In the genomic region with DNA sequence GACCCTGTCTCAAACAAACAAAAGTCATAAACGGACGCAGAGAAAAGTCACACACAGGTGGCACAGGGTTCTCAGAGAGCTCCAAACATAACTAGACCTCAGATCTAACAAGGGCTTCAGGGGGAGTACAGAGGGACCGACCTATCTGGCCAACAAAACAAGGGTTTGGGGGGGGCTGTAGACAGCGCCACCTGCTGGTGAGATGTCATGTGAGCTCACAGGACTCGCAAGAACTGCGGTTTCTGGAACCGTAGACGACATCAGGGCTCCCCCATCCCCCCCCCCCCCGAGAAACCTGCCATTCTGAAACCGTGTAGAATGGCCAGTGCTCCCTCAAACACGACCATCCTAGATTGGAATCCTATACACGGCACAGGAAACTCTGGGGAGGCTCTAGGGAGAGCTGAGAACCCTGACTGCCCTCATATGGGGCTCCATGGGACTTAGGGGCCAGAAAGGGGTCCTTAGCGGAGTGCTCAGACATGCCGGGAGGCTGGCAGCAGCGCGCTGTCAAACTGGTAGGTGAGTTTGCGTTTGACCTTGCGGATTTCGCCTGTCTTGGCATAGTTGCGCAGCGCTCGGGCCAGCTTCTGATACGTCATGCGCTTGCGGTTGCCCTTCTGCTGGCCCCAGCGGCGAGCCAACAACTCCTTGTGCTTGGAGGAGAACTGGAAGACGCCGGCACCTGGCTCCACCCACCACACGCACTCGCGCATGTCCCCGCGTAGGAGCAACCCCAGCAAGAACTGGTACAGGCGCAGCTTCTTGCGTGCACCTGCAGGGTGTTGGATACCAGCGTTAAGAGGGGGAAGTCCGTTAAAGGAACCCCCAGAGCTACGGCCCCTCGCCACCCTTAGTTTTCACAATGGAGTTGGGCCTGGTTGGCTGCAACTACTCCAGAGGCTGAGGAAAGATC, we compare ENCODE assay signal across 8 mouse cellular contexts. TPM values are rescaled to one million over a fixed set of nuclear protein-coding genes. Genes with fewer than 3 reads are reported as not detected.
A peak's percentile ranks its signal among the peaks of the same experiment; 100 is the strongest.
DNase-seq lines count a peak whose midpoint lies in the region; ATAC-seq and TF ChIP-seq lines count a peak whose summit lies in the region.

No protein-coding gene starts in this region.

- dilution Hi-C loops in CH12.LX (cut with MboI; ENCODE audit: extremely low pct_ligation_motif_present, extremely low pct_unique_long_range_greater_than_20kb, low sequenced_read_pairs), result no loop called here

- peaks cover 29 to 55% of the 10 kb centered on the region in 2 experiments for H3K4me1 ChIP-seq in CH12.LX (ENCODE audit: control insufficient read depth in 1 of 2, insufficient read depth in 2 of 2)
- peaks cover 15% of the 10 kb centered on the region for H3K4me1 ChIP-seq in heart, embryonic 16.5 days (ENCODE audit: control insufficient read depth, insufficient read depth, low read length)
- H3K4me1 ChIP-seq in liver, embryonic 12.5 days, result peaks cover 20% of the 10 kb centered on the region

- peak overlapping the region; percentile 65 to 77 (median 72) for H3K4me3 ChIP-seq in CH12.LX (replicated peaks in 1 of 3; ENCODE audit: low read depth in 2 of 3, low read length in 2 of 3, poor library complexity in 1 of 3)
- peak overlapping the region; percentile 39 for H3K4me3 ChIP-seq in heart, embryonic 16.5 days (ENCODE audit: low read length)
- peak overlapping the region; percentile 56 for H3K4me3 ChIP-seq in liver, embryonic 12.5 days
- H3K4me3 ChIP-seq in myocyte, result no peak overlapping the region

- H3K9ac ChIP-seq in CH12.LX (ENCODE audit: insufficient read depth, low read depth), result peak overlapping the region; percentile 59
- H3K9ac ChIP-seq in heart, embryonic 16.5 days (ENCODE audit: low read length), result peak overlapping the region; percentile 75
- peak overlapping the region; percentile 58 for H3K9ac ChIP-seq in liver, embryonic 12.5 days

- in situ Hi-C loops in CH12.LX (cut with MboI; ENCODE audit: low pct_ligation_motif_present, low pct_unique_long_range_greater_than_20kb, low sequenced_read_pairs), result no loop called here

- H3ac ChIP-seq in myocyte (ENCODE audit: control insufficient read depth, insufficient read length), result no peak overlapping the region

- no peak for TF ChIP-seq RAD21 in CH12.LX (IDR thresholded peaks at IDR 0.05; ENCODE audit: low read depth, low read length)

- 6% methylated on average over 40 of the region's 40 CpGs for WGBS in heart, embryonic 16.5 days
- WGBS in liver, embryonic 12.5 days (ENCODE audit: insufficient replicate concordance), result 5% methylated on average over 40 of the region's 40 CpGs

- H3K9me3 ChIP-seq in CH12.LX (replicated peaks; ENCODE audit: low read length), result no peaks in the 10 kb centered on the region
- H3K9me3 ChIP-seq in heart, embryonic 16.5 days (replicated peaks; ENCODE audit: control insufficient read depth, low read length), result no peaks in the 10 kb centered on the region
- no peaks in the 10 kb centered on the region for H3K9me3 ChIP-seq in liver, embryonic 12.5 days (replicated peaks)

- peak; percentile 26; the same call in 1 of the 2 replicates for ATAC-seq in heart, embryonic 16.5 days (replicated peaks; ENCODE audit: extremely low read depth, insufficient read depth, low FRiP score)
- peak; percentile 63; the same call in 1 of the 2 replicates for ATAC-seq in liver, embryonic 12.5 days

- H3K4me2 ChIP-seq in CH12.LX (ENCODE audit: insufficient read depth, low read depth, poor library complexity, severe bottlenecking) (peak overlapping the region; percentile 59), myocyte (ENCODE audit: low read depth) (peak overlapping the region; percentile 46)
- peak overlapping the region; percentile 82 for H3K4me2 ChIP-seq in heart, embryonic 16.5 days (ENCODE audit: low read depth, low read length)
- H3K4me2 ChIP-seq in liver, embryonic 12.5 days, result peak overlapping the region; percentile 86

- peak; percentile 46 to 66 for TF ChIP-seq CTCF in CH12.LX (conservative IDR thresholded peaks at IDR 0.05 in 1 of 2, IDR thresholded peaks at IDR 0.05 in 1 of 2; ENCODE audit: low read depth in 2 of 2, low read length in 2 of 2)

- H3K79me2 ChIP-seq in CH12.LX (replicated peaks; ENCODE audit: control insufficient read depth, extremely low read depth, insufficient read depth, poor library complexity, severe bottlenecking) (peaks cover 10% of the 10 kb centered on the region), myocyte (ENCODE audit: control insufficient read depth, insufficient read depth) (no peaks in the 10 kb centered on the region)

- TF ChIP-seq POLR2A in CH12.LX (IDR thresholded peaks at IDR 0.05; ENCODE audit: low read depth, low read length) (peak; percentile 29), myocyte (IDR thresholded peaks at IDR 0.05; ENCODE audit: insufficient read length, low read depth) (no peak)

- H3K36me3 ChIP-seq in CH12.LX (replicated peaks in 1 of 2; ENCODE audit: control insufficient read depth in 1 of 2, insufficient read depth in 1 of 2, low read length in 1 of 2) (peaks cover 16 to 42% of the 10 kb centered on the region in 2 experiments), myocyte (ENCODE audit: control insufficient read depth, insufficient read depth) (no peaks in the 10 kb centered on the region)
- no peaks in the 10 kb centered on the region for H3K36me3 ChIP-seq in heart, embryonic 16.5 days (ENCODE audit: control insufficient read depth, insufficient read depth)
- peaks cover 9% of the 10 kb centered on the region for H3K36me3 ChIP-seq in liver, embryonic 12.5 days
- H3K36me3 ChIP-seq in splenic B cell, adult 2 months (ENCODE audit: control insufficient read depth, insufficient read depth, low read length, poor library complexity, severe bottlenecking), result peaks cover 21% of the 10 kb centered on the region

- H3K27ac ChIP-seq in CH12.LX (ENCODE audit: insufficient read depth, low read depth), result peak overlapping the region; percentile 77
- 0 out of 2 replicates have a peak overlapping the region, but pooled peaks have one; percentile 20 for H3K27ac ChIP-seq in heart, embryonic 16.5 days (ENCODE audit: low read length)
- H3K27ac ChIP-seq in liver, embryonic 12.5 days, result no peak overlapping the region

- H3K27me3 ChIP-seq in CH12.LX (replicated peaks) (no peaks in the 10 kb centered on the region), myocyte (ENCODE audit: control insufficient read depth, insufficient read depth, insufficient read length) (no peaks in the 10 kb centered on the region)
- peaks cover 18% of the 10 kb centered on the region for H3K27me3 ChIP-seq in heart, embryonic 16.5 days (ENCODE audit: control insufficient read depth, insufficient read depth, low read length)
- peaks cover 63% of the 10 kb centered on the region for H3K27me3 ChIP-seq in liver, embryonic 12.5 days (replicated peaks)
- H3K27me3 ChIP-seq in splenic B cell, adult 2 months (ENCODE audit: control insufficient read depth, insufficient read depth, low read length, poor library complexity, severe bottlenecking), result no peaks in the 10 kb centered on the region

- DNase-seq in CH12.LX (ENCODE audit: extremely low read depth), result peak; percentile 78
- peak; percentile 51 for DNase-seq in c-Kit-negative CD71-positive TER-119-positive erythroid progenitor cells, embryonic 14.5 days (ENCODE audit: low read depth, low spot score)
- peak; percentile 69 for DNase-seq in fibroblast of lung, adult 2 months (ENCODE audit: low read depth)
- peak; percentile 82 to 93 for DNase-seq in kidney, postnatal 25 days
- DNase-seq in splenic B cell, adult 2 months (ENCODE audit: low read depth, low spot score), result peak; percentile 93

- no peak for TF ChIP-seq EP300 in CH12.LX (IDR thresholded peaks at IDR 0.05; ENCODE audit: low read length)

TF ChIP-seq in CH12.LX, 34 proteins besides CTCF, POLR2A, EP300 and RAD21 (continues in another document):
- TF ChIP-seq HCFC1 (IDR thresholded peaks at IDR 0.05; ENCODE audit: low read depth, low read length), result no peak
- peak; percentile 60; the same call in 1 of the 2 replicates for TF ChIP-seq ZMIZ1 (IDR thresholded peaks at IDR 0.05; ENCODE audit: low read depth, low read length)

TF ChIP-seq in myocyte, 11 proteins besides CTCF, POLR2A, EP300 and RAD21 (continues in another document):
- TF ChIP-seq CEBPB (IDR thresholded peaks at IDR 0.05; ENCODE audit: insufficient read depth, poor library complexity, severe bottlenecking), result no peak
- no peak for TF ChIP-seq MAX (IDR thresholded peaks at IDR 0.05; ENCODE audit: low read depth)

RNA-seq across cellular contexts. Expression of a gene that starts 3.3 kb away (rescaled TPM):
- total RNA-seq in CH12.LX (2012; rRNA removed) (3.0 and 5.0 TPM in 2 replicates), CH12.LX (2014; rRNA removed) (2.0 TPM in 2 replicates)
- polyA plus RNA-seq in CH12.LX (2012; ENCODE audit: insufficient read length, low read depth) (8.3 and 8.6 TPM in 2 replicates), myocyte (2012; fragmentation: generic; extraction: Trizol) (4.7 TPM)
- 4.5 and 4.6 TPM in 2 replicates for polyA plus RNA-seq in heart, embryonic 16.5 days (2015; fragmentation: Nextera tagmentation; extraction: Ambion mirVana)
- polyA plus RNA-seq in liver, embryonic 12.5 days (2016; fragmentation: Nextera tagmentation; extraction: Ambion mirVana), result not detected in 2 replicates

RNA-seq across cellular contexts. Expression of a gene that starts 4.1 kb away (rescaled TPM):
- total RNA-seq in CH12.LX (2012; rRNA removed) (135 and 200 TPM in 2 replicates), CH12.LX (2014; rRNA removed) (162 and 194 TPM in 2 replicates)
- polyA plus RNA-seq in CH12.LX (2012; ENCODE audit: insufficient read length, low read depth) (279 and 336 TPM in 2 replicates), myocyte (2012; fragmentation: generic; extraction: Trizol) (0.05 TPM)
- polyA plus RNA-seq in heart, embryonic 16.5 days (2015; fragmentation: Nextera tagmentation; extraction: Ambion mirVana), result 4.0 and 5.9 TPM in 2 replicates
- 0.08 TPM in 1 of 2 replicates, not detected in the other for polyA plus RNA-seq in liver, embryonic 12.5 days (2016; fragmentation: Nextera tagmentation; extraction: Ambion mirVana)

RNA-seq across cellular contexts. Expression of a gene that starts 20.9 kb away (rescaled TPM):
- total RNA-seq in CH12.LX (2012; rRNA removed), result 103 and 131 TPM in 2 replicates
- total RNA-seq in CH12.LX (2014; rRNA removed), result 44.2 and 49.3 TPM in 2 replicates
- polyA plus RNA-seq in CH12.LX (2012; ENCODE audit: insufficient read length, low read depth), result 61.4 and 67.6 TPM in 2 replicates
- 61.1 and 70.5 TPM in 2 replicates for polyA plus RNA-seq in heart, embryonic 16.5 days (2015; fragmentation: Nextera tagmentation; extraction: Ambion mirVana)
- polyA plus RNA-seq in liver, embryonic 12.5 days (2016; fragmentation: Nextera tagmentation; extraction: Ambion mirVana), result 94.2 and 94.3 TPM in 2 replicates
- polyA plus RNA-seq in myocyte (2012; fragmentation: generic; extraction: Trizol), result 23.9 TPM

RNA-seq across cellular contexts. Expression of a gene that starts 26.0 kb away (rescaled TPM):
- total RNA-seq in CH12.LX (2012; rRNA removed) (36.8 and 50.0 TPM in 2 replicates), CH12.LX (2014; rRNA removed) (13.9 and 14.2 TPM in 2 replicates)
- polyA plus RNA-seq in CH12.LX (2012; ENCODE audit: insufficient read length, low read depth) (40.5 and 43.8 TPM in 2 replicates), myocyte (2012; fragmentation: generic; extraction: Trizol) (94.7 TPM)
- polyA plus RNA-seq in heart, embryonic 16.5 days (2015; fragmentation: Nextera tagmentation; extraction: Ambion mirVana), result 64.3 and 73.5 TPM in 2 replicates
- 51.9 and 54.1 TPM in 2 replicates for polyA plus RNA-seq in liver, embryonic 12.5 days (2016; fragmentation: Nextera tagmentation; extraction: Ambion mirVana)

RNA-seq across cellular contexts. Expression of a gene that starts 31.4 kb away (rescaled TPM):
- 1.2 and 1.3 TPM in 2 replicates for total RNA-seq in CH12.LX (2012; rRNA removed)
- not detected in 2 replicates for total RNA-seq in CH12.LX (2014; rRNA removed)
- 0.33 and 0.39 TPM in 2 replicates for polyA plus RNA-seq in CH12.LX (2012; ENCODE audit: insufficient read length, low read depth)
- polyA plus RNA-seq in heart, embryonic 16.5 days (2015; fragmentation: Nextera tagmentation; extraction: Ambion mirVana), result 6.8 and 7.6 TPM in 2 replicates
- 2.8 and 3.3 TPM in 2 replicates for polyA plus RNA-seq in liver, embryonic 12.5 days (2016; fragmentation: Nextera tagmentation; extraction: Ambion mirVana)
- 1.7 TPM for polyA plus RNA-seq in myocyte (2012; fragmentation: generic; extraction: Trizol)

Comparison
In these comparisons a context has a peak if more than half of its experiments do, and no peak if none do; other contexts are left out.
1. RNA of a gene that starts 4.1 kb away (polyA plus RNA-seq): 279 to 336 TPM in CH12.LX; 4.0 to 5.9 TPM in heart, embryonic 16.5 days, 0.05 TPM in myocyte (single experiment) and 0.08 TPM in liver, embryonic 12.5 days; every median in the first group is over 10 times any median in the second.
2. Peak in every context shown above with its lines, with median percentiles within 50 percentile points of each other: DNase-seq, H3K4me2 ChIP-seq and H3K9ac ChIP-seq.